Mouse (Mus musculus): Measurements from ENCODE around the gene Ngdn. TPM values are rescaled to one million over a fixed set of nuclear protein-coding genes. Genes with fewer than 3 reads are reported as not detected.

Ngdn gene
- 46.3 and 47.4 TPM in 2 replicates for polyA plus RNA-seq (2015; fragmentation: Nextera tagmentation; extraction: Ambion mirVana)

GRCm38 (mm10) chr14:55014991-55015766 lies at the start of gene Ngdn:
TSS of gene Ngdn (plus strand) at chr14:55015454.

GRCm38 (mm10) chr14:54966320-54966977 lies 48.8 kb upstream of the Ngdn start, which contains the start of gene Myh6:
TSS of gene Myh6 (minus strand) at chr14:54966927.

GRCm38 (mm10) chr14:54976633-54977032 lies 38.6 kb upstream of the Ngdn start, which contains the start of gene Gm17428:
TSS of gene Gm17428 (plus strand) at chr14:54976933.

GRCm38 (mm10) chr14:54994136-54994868 lies 21.0 kb upstream of the Ngdn start, which contains the start of gene Myh7:
TSS of gene Myh7 (minus strand) at chr14:54994626.

MicroRNAs encoded within 50 kb of the gene (microRNA counts, 519-probe panel; counts per million panel counts)
- microRNA mmu-miR-208b: 40.5 counts per million

Small RNA genes within 50 kb of the gene (microRNA-seq; reads per million reads assigned to microRNA genes)
- gene Mir208b: 9.9 reads per million, percentile 21 among the genes with 10 or more reads in this experiment

Other genes with a start within 250 kb of the Ngdn start
- gene Slc7a8, start 233.5 kb upstream of the Ngdn start, polyA plus RNA-seq (2015; fragmentation: Nextera tagmentation; extraction: Ambion mirVana): 5.2 and 6.2 TPM in 2 replicates
- gene Rnf212b, start 201.3 kb upstream of the Ngdn start, polyA plus RNA-seq (2015; fragmentation: Nextera tagmentation; extraction: Ambion mirVana): not detected in 2 replicates
- 8.5 and 10.5 TPM in 2 replicates for gene Homez, start 144.5 kb upstream of the Ngdn start, polyA plus RNA-seq (2015; fragmentation: Nextera tagmentation; extraction: Ambion mirVana)
- gene Ppp1r3e, start 137.9 kb upstream of the Ngdn start, polyA plus RNA-seq (2015; fragmentation: Nextera tagmentation; extraction: Ambion mirVana): 7.9 and 8.4 TPM in 2 replicates
- gene Bcl2l2, start 132.1 kb upstream of the Ngdn start, polyA plus RNA-seq (2015; fragmentation: Nextera tagmentation; extraction: Ambion mirVana): 4.3 and 5.6 TPM in 2 replicates
- gene Gm20521, start 132.0 kb upstream of the Ngdn start, polyA plus RNA-seq (2015; fragmentation: Nextera tagmentation; extraction: Ambion mirVana): not detected in 2 replicates
- gene Pabpn1, start 123.0 kb upstream of the Ngdn start, polyA plus RNA-seq (2015; fragmentation: Nextera tagmentation; extraction: Ambion mirVana): 150 and 168 TPM in 2 replicates
- gene Slc22a17, start 102.3 kb upstream of the Ngdn start, polyA plus RNA-seq (2015; fragmentation: Nextera tagmentation; extraction: Ambion mirVana): 466 and 485 TPM in 2 replicates
- gene Efs, start 89.3 kb upstream of the Ngdn start, polyA plus RNA-seq (2015; fragmentation: Nextera tagmentation; extraction: Ambion mirVana): 14.2 and 14.9 TPM in 2 replicates
- 0.43 and 0.81 TPM in 2 replicates for gene Il25, start 82.8 kb upstream of the Ngdn start, polyA plus RNA-seq (2015; fragmentation: Nextera tagmentation; extraction: Ambion mirVana)
- 73.0 and 76.3 TPM in 2 replicates for gene Cmtm5, start 79.2 kb upstream of the Ngdn start, polyA plus RNA-seq (2015; fragmentation: Nextera tagmentation; extraction: Ambion mirVana)
- gene Myh6, start 48.5 kb upstream of the Ngdn start, polyA plus RNA-seq (2015; fragmentation: Nextera tagmentation; extraction: Ambion mirVana): 1.7 and 2.0 TPM in 2 replicates
- not detected in 2 replicates for gene Gm17428, start 38.5 kb upstream of the Ngdn start, polyA plus RNA-seq (2015; fragmentation: Nextera tagmentation; extraction: Ambion mirVana)
- gene Myh7, start 20.8 kb upstream of the Ngdn start, polyA plus RNA-seq (2015; fragmentation: Nextera tagmentation; extraction: Ambion mirVana): 4.2 and 4.5 TPM in 2 replicates
- 11.3 and 14.4 TPM in 2 replicates for gene Zfhx2, start 76.9 kb downstream of the Ngdn start, polyA plus RNA-seq (2015; fragmentation: Nextera tagmentation; extraction: Ambion mirVana)
- 25.0 and 26.2 TPM in 2 replicates for gene Thtpa, start 79.3 kb downstream of the Ngdn start, polyA plus RNA-seq (2015; fragmentation: Nextera tagmentation; extraction: Ambion mirVana)
- gene Ap1g2, start 91.1 kb downstream of the Ngdn start, polyA plus RNA-seq (2015; fragmentation: Nextera tagmentation; extraction: Ambion mirVana): 3.7 and 4.3 TPM in 2 replicates
- gene Jph4, start 101.5 kb downstream of the Ngdn start, polyA plus RNA-seq (2015; fragmentation: Nextera tagmentation; extraction: Ambion mirVana): 40.1 and 45.6 TPM in 2 replicates
- gene Dhrs2, start 206.6 kb downstream of the Ngdn start, polyA plus RNA-seq (2015; fragmentation: Nextera tagmentation; extraction: Ambion mirVana): 1.8 and 2.7 TPM in 2 replicates